In the genomic region with DNA sequence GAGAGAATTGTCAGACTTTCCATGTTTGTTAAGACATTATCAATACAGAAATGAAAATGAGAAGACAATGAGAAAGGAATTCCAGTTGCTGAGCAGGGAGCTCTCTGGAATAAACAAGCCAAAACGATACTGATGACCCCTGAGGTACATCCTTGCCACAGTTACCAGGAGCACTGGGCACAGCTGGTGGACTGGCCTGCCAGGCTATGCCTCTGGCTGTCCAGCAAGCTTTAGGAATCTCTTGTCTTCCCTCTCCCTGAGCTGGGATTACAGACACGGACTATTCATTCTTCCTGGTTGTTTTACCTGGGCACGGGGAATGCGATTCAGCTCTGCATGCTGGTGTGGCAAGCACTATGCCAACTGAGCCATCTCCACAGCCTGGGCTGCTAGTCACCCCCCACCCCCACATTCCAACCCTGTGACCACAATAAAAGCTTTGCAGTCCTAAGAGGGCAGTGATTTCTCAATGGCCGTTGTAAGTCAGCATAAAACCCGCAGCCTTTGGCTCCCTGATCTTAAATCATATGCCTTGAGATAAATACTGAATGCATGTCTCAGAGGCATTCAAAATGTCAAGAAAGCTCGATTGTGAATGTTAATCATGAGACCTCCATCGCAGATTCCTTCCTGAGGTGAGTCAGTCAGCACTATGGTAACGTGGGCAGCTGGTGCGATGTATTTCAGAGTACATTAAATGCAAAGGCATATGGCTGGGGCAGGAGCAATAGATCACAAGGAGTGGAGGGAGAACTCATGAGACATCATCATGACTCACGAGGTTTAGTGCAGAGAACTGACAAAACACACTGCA, we compare ENCODE assay signal across 11 mouse cellular contexts.
A peak's percentile ranks its signal among the peaks of the same experiment; 100 is the strongest.
DNase-seq lines count a peak whose midpoint lies in the region; ATAC-seq and TF ChIP-seq lines count a peak whose summit lies in the region.
"Had no signal": no experiment of that assay in that cellular context is flagged by ENCODE, and none has a peak within 500 bp of the region (broad histone marks: within the 10 kb centered on the region; RNA-seq: fewer than 3 reads in every experiment).

No protein-coding gene starts in this region.

- no peak for TF ChIP-seq POLR2A in embryonic fibroblast, embryonic 13.5 days (IDR thresholded peaks at IDR 0.05; ENCODE audit: low read depth, low read length)

- peaks cover 13% of the 10 kb centered on the region for H3K4me1 ChIP-seq in embryonic fibroblast, embryonic 13.5 days (ENCODE audit: control insufficient read depth, insufficient read depth, low read length)
- H3K4me1 ChIP-seq in stomach, embryonic 14.5 days (ENCODE audit: control insufficient read depth, insufficient read depth, low read length): no peaks in the 10 kb centered on the region
- H3K4me1 ChIP-seq: embryonic facial prominence, embryonic 12.5 days had no signal

- H3K4me2 ChIP-seq in stomach, embryonic 14.5 days (replicated peaks; ENCODE audit: low read depth, low read length): no peak overlapping the region
- H3K4me2 ChIP-seq: embryonic facial prominence, embryonic 12.5 days had no signal

- H3K9me3 ChIP-seq in stomach, embryonic 14.5 days (ENCODE audit: control insufficient read depth, low read depth, low read length): no peaks in the 10 kb centered on the region
- H3K9me3 ChIP-seq: embryonic facial prominence, embryonic 12.5 days had no signal

- H3K9ac ChIP-seq in stomach, embryonic 14.5 days (replicated peaks; ENCODE audit: low read depth, low read length): no peak overlapping the region
- H3K9ac ChIP-seq: embryonic facial prominence, embryonic 12.5 days had no signal

- ATAC-seq in stomach, embryonic 14.5 days (ENCODE audit: insufficient number of reproducible peaks, insufficient read depth, low FRiP score, low read depth): 0 out of 2 replicates have a peak, but pooled peaks have one; percentile 6

- no peak for TF ChIP-seq CTCF in embryonic fibroblast, embryonic 13.5 days (IDR thresholded peaks at IDR 0.05; ENCODE audit: borderline replicate concordance, insufficient read depth, low read length)

- H3K4me3 ChIP-seq in embryonic fibroblast, embryonic 13.5 days (ENCODE audit: insufficient read depth, low read length): no peak overlapping the region
- H3K4me3 ChIP-seq in stomach, embryonic 14.5 days (ENCODE audit: low read depth, low read length): no peak overlapping the region
- H3K4me3 ChIP-seq: embryonic facial prominence, embryonic 12.5 days had no signal

- peak overlapping the region; percentile 90 for H3K27ac ChIP-seq in embryonic fibroblast, embryonic 13.5 days (ENCODE audit: insufficient read depth, low read length)
- H3K27ac ChIP-seq in stomach, embryonic 14.5 days (ENCODE audit: low read length): no peak overlapping the region
- H3K27ac ChIP-seq: embryonic facial prominence, embryonic 12.5 days had no signal

- peak; percentile 24 to 29 for DNase-seq in layer of hippocampus, adult 8-10 months (ENCODE audit: low spot score in 2 of 2)
- DNase-seq in layer of hippocampus, postnatal 14 days (ENCODE audit: low spot score in 2 of 2): no peak
- peak; percentile 21 to 48 for DNase-seq in left cerebral cortex, postnatal 14 days (ENCODE audit: low spot score in 2 of 2)
- no peak for DNase-seq in urinary bladder, postnatal 10 days (ENCODE audit: low spot score)
- DNase-seq in kidney, postnatal 10 days: no peak
- DNase-seq in cerebellum, adult 9-11 months: no peak
- DNase-seq: lung, postnatal 14 days had no signal

- H3K27me3 ChIP-seq in stomach, embryonic 14.5 days (ENCODE audit: control insufficient read depth, insufficient read depth, low read length): no peaks in the 10 kb centered on the region
- H3K27me3 ChIP-seq: embryonic facial prominence, embryonic 12.5 days had no signal

- 56% methylated on average over 11 of the region's 11 CpGs for WGBS in stomach, embryonic 14.5 days

- intact Hi-C loops in left cerebral cortex, postnatal 14 days (cut with DNase I): no loop called here

- no peaks in the 10 kb centered on the region for H3K36me3 ChIP-seq in stomach, embryonic 14.5 days (ENCODE audit: control insufficient read depth, insufficient read depth, low read length)
- H3K36me3 ChIP-seq: G1E had no signal

Comparison
In these comparisons a context has a peak if more than half of its experiments do, and no peak if none do; other contexts are left out.
1. DNase-seq: peak in layer of hippocampus, adult 8-10 months (2 of 2) and left cerebral cortex, postnatal 14 days (2 of 2); none in layer of hippocampus, postnatal 14 days (0 of 2), urinary bladder, postnatal 10 days (single experiment), kidney, postnatal 10 days (single experiment) and cerebellum, adult 9-11 months (single experiment).